Mouse (Mus musculus) ES-E14 (cell line): Measurements from ENCODE around the gene Cyp2a5. TPM values are rescaled to one million over a fixed set of nuclear protein-coding genes. Genes with fewer than 3 reads are reported as not detected.
"Not testable (repeated sequence)": the region's sequence is repeated elsewhere in the genome, so short reads cannot be mapped to it uniquely, and the experiment has no call there.

Experiments used
- DNase-seq: peaks from one replicate; pipeline ENCODE4 v3.0.0-alpha.2; 2013; ENCODE audit warnings: low read depth, low spot score
- H3K27ac ChIP-seq: 2 replicates; pipeline ENCODE4 v1.5.1; 2012; ENCODE audit warnings: low read depth, mild to moderate bottlenecking, low read length, moderate library complexity, mixed read lengths; ENCODE audit not compliant: poor library complexity, insufficient read depth, severe bottlenecking
- H3K36me3 ChIP-seq: 2 replicates; pipeline ENCODE4 v1.6.1; 2012; ENCODE audit warnings: mild to moderate bottlenecking, low read length, moderate library complexity, mixed read lengths; ENCODE audit not compliant: control insufficient read depth, poor library complexity, insufficient read depth, severe bottlenecking
- H3K4me1 ChIP-seq, 2 experiments: fragments of 150-350 bp in 1 of 2; sonication (generic) in 1 of 2; 2 replicates each; pipeline ENCODE4 v1.6.1; 2012; ENCODE audit warnings: low read length in 2 of 2, mild to moderate bottlenecking in 1 of 2, mixed read lengths in 1 of 2; ENCODE audit not compliant: control insufficient read depth in 2 of 2, insufficient read depth in 2 of 2, poor library complexity in 1 of 2
- H3K4me3 ChIP-seq, 2 experiments: fragments of 150-350 bp in 1 of 2; sonication (generic) in 1 of 2; 2 replicates each; pipeline ENCODE4 v1.5.1; 2012; ENCODE audit warnings: low read length in 2 of 2, low read depth in 1 of 2, mild to moderate bottlenecking in 1 of 2, mixed read lengths in 1 of 2; ENCODE audit not compliant: insufficient read depth in 1 of 2, poor library complexity in 1 of 2, severe bottlenecking in 1 of 2
- H3K9ac ChIP-seq: 2 replicates; pipeline ENCODE4 v1.6.1; 2012; ENCODE audit warnings: low read depth, mild to moderate bottlenecking, low read length, mixed read lengths; ENCODE audit not compliant: poor library complexity, insufficient read depth, severe bottlenecking
- H3K9me3 ChIP-seq: fragments of 150-350 bp; sonication (generic); 2 replicates; pipeline ENCODE4 v1.6.1; 2012; ENCODE audit warnings: low read depth, mild to moderate bottlenecking, low read length; ENCODE audit not compliant: control insufficient read depth, insufficient read depth
- CHD2 ChIP-seq: IDR thresholded peaks from 2 replicates; pipeline ENCODE4 v1.6.1; 2014; ENCODE audit warnings: mild to moderate bottlenecking, low read depth, low read length, inconsistent platforms
- HCFC1 ChIP-seq: IDR thresholded peaks from 2 replicates; pipeline ENCODE4 v1.6.1; 2012; ENCODE audit warnings: low read length, inconsistent platforms, borderline replicate concordance; ENCODE audit not compliant: insufficient read depth
- MAFK ChIP-seq: IDR thresholded peaks from 2 replicates; pipeline ENCODE4 v1.6.1; 2014; ENCODE audit warnings: mild to moderate bottlenecking, low read depth, low read length, inconsistent platforms; ENCODE audit not compliant: insufficient read depth
- ZC3H11A ChIP-seq: IDR thresholded peaks from 2 replicates; pipeline ENCODE4 v1.6.1; 2012; ENCODE audit warnings: low read depth, mild to moderate bottlenecking, inconsistent platforms, low read length, borderline replicate concordance
- ZNF384 ChIP-seq: IDR thresholded peaks from 2 replicates; pipeline ENCODE4 v1.6.1; 2012; ENCODE audit warnings: low read depth, low read length, inconsistent platforms
- in situ Hi-C, 2 experiments: fragments of 600-800 bp; cut with MboI; formaldehyde crosslinking; loops; one replicate each; pipeline ENCODE4 v1.15.1; 2025; ENCODE audit warnings: low sequenced_read_pairs in 2 of 2, inconsistent platforms in 1 of 2; ENCODE audit not compliant: unreplicated experiment in 2 of 2
- total RNA-seq: library from RNA; depleted of rRNA; stranded (reverse); fragments of 300-350 nt; gene quantifications from 2 replicates; pipeline ENCODE4 v1.2.3, GENCODE M21; 2012

Cyp2a5 gene
- total RNA-seq, 1 experiment = not detected

DNA sequence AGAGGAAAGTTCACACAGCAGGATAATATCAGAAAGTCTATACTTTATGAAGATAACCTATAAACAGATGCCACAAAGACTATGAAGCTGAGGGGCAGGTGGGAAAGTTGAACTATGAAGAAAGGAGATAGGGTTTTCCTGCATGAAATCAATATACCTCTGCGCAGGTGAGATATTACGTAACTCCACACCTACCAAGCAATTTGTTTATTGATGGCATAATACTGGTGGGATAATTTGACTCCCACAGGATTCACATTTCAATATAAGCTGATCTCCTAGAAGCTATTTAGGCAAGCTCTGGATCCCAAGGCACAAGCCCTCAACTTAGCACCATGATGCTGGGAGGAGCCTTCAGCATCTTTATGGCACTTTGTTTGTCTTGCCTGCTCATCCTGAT, 26.5 kb upstream of the Cyp2a5 start, which contains the start of gene Cyp2g1:
TSS of gene Cyp2g1 (plus strand) at position 301 of the 400 bp plus-strand sequence.
- TF ChIP-seq ZC3H11A = no peak
- TF ChIP-seq ZNF384 = no peak
- TF ChIP-seq CHD2 = no peak
- TF ChIP-seq HCFC1 = no peak
- no peak for TF ChIP-seq MAFK
- no peaks in the 10 kb centered on the region for H3K36me3 ChIP-seq
- no peak for DNase-seq
- no peak within 1 kb of the TSS for H3K27ac ChIP-seq
- no peak within 1 kb of the TSS for H3K4me3 ChIP-seq
- no peaks in the 10 kb centered on the region for H3K4me1 ChIP-seq
- in situ Hi-C loops = no loop called here
- no peak within 1 kb of the TSS for H3K9ac ChIP-seq
- H3K9me3 ChIP-seq = no peaks in the 10 kb centered on the region

DNA sequence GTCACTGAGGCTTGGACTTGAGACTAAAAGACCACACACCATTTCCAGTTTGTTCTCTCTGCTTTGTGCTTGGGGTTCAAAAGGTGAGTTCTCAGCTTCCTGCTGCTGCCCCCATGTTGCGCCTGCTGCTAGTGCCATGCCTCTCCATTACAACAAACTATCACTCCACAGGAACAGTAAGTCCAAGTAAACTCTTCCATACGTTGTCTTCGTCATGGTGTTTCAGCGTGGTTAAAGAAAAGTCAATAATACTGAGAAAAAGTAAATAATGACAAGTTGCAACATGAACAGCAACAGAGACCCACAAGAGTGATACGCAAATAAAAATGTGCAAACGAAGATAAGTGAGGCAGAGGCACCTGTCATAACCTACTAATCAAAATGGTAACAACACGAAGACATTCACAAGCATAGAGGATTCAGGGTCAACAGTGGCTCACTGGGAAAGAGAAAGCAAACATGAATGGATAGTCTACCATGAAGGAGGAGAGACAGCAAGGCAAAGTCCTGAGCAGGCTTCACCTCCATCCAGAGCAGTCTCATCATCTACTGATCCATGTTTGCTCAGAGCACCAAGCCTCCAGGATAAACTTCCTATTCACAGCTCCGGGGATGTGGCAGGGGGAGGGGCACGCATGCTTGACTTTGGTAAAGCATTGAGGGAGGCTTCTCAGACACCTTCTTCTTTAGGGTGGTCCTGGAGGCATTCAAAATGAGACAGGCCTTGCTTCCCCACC, 3.4 kb upstream of the Cyp2a5 start:
- H3K27ac ChIP-seq, H3K9ac ChIP-seq, DNase-seq, H3K4me3 ChIP-seq, H3K9me3 ChIP-seq, H3K36me3 ChIP-seq, H3K4me1 ChIP-seq, in situ Hi-C loops: not testable (repeated sequence)

DNA sequence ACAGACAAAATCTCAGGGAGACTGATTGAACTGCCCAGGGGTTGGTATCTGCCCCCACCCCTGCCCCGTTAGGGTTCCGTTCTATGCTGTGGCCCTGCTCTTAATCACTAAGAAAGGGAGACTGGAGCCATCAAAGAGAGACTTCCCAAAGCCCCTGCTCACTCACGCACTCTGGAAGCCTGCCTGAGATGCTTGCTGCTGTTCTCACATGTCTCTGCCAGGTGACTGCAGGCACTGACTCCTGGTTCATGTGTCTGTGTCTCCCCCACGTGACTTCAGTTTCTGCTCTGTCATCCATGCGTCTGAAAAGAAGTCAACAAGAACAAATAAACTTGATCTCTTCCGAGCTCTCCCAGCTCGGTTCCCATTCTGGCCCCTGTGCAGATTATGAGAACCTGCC, 2.4 kb upstream of the Cyp2a5 start:
- in situ Hi-C loops, DNase-seq, H3K9ac ChIP-seq, H3K4me3 ChIP-seq, H3K27ac ChIP-seq, H3K4me1 ChIP-seq, H3K9me3 ChIP-seq, H3K36me3 ChIP-seq: not testable (repeated sequence)

DNA sequence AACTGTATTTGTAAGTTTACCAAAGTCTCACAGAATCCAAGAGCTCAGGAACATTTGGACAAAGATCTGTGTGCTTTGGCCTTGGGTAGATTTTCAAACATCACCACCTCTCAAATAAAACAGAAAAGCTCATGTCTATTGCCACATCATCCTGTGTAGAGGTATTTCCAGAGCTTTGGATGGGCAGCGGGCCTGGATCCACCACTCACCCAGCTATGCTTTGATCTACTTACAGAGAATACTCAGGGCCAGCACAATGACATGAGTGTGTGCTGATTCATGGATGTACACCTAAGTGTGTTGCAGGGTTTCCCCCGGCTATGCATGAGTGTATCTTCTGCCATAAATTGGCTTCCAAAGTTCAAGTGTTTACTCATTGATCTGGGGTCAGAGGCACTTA, 8.3 kb downstream of the Cyp2a5 start:
- H3K9me3 ChIP-seq, H3K4me3 ChIP-seq, H3K27ac ChIP-seq, in situ Hi-C loops, DNase-seq, H3K36me3 ChIP-seq, H3K9ac ChIP-seq, H3K4me1 ChIP-seq: not testable (repeated sequence)

DNA sequence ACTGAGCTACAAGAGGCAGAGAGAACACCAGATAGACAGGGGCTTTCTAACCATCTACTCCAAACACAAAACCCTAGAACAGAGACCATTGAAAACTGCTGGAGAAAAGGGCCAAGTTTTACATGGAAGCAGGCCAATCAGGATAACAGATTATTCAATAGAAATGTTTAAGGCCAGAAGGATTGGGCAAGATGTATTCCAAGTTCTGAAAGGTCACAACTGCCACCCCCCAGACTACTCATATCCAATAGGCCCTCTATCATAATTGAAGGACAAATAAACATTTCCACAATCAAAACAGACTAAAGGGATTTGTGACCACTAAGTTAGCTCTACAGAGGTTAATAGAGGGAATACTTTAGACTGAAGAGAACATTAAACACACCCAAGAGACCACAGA, 15.0 kb downstream of the Cyp2a5 start:
- H3K27ac ChIP-seq, H3K9me3 ChIP-seq, H3K36me3 ChIP-seq, H3K4me1 ChIP-seq, H3K4me3 ChIP-seq, in situ Hi-C loops, H3K9ac ChIP-seq, DNase-seq: not testable (repeated sequence)

DNA sequence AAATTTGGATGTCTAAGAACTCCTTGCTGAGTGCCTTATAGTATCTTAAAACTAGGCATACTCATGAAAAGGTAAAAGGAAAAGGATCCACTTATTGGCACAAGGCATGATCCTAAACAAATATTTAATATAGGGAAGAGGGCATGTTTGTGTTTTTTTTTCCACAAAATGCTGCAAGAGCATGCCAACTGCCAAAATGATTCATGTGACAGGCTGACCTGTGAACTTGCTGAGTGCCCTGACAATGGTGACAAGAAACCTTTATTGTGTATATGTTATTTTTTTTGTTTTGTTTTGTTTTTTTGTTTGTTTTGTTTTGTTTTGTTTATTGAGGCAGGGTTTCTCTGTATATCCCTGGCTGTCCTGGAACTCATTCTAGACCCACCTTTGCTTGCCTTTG, 43.5 kb downstream of the Cyp2a5 start:
- DNase-seq, H3K4me1 ChIP-seq, H3K9ac ChIP-seq, H3K27ac ChIP-seq, H3K9me3 ChIP-seq, H3K36me3 ChIP-seq, H3K4me3 ChIP-seq, in situ Hi-C loops: not testable (repeated sequence)

DNA sequence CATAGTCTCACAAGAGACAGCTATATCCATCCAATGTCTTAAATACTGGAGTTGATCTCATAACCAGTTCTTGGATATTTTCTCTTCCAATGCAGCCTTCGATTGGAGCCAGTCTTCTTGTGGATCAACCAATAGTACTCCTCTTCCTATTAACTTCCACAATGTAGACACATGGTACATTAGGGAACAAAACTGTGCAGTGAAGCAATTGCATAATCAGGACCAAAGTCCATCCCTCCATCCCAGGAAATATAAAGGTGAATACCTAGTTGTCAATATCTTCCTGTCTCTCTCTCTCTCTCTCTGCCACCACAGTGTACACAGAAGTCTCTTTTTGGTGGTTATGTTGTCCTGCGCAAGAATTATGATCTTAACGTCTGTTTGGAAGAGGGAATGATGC, 45.5 kb downstream of the Cyp2a5 start:
- H3K36me3 ChIP-seq, in situ Hi-C loops, DNase-seq, H3K4me1 ChIP-seq, H3K9ac ChIP-seq, H3K27ac ChIP-seq, H3K9me3 ChIP-seq, H3K4me3 ChIP-seq: not testable (repeated sequence)
